Mouse (Mus musculus) C2C12 (cell line): ENCODE measurements around the gene Pak3. TPM values are rescaled to one million over a fixed set of nuclear protein-coding genes. Genes with fewer than 3 reads are reported as not detected.

ENCODE experiments used
- H3K27me3 ChIP-seq: one replicate; pipeline ENCODE4 v1.6.1; 2011; ENCODE audit not compliant: control insufficient read depth, insufficient read depth, insufficient read length
- H3K36me3 ChIP-seq: one replicate; pipeline ENCODE4 v1.6.1; 2011; ENCODE audit not compliant: control insufficient read depth, insufficient read depth
- H3K4me3 ChIP-seq: one replicate; pipeline ENCODE4 v1.5.1; 2011; ENCODE audit warnings: mild to moderate bottlenecking, control low read depth; ENCODE audit not compliant: poor library complexity, insufficient read depth, severe bottlenecking
- H3K79me2 ChIP-seq: one replicate; pipeline ENCODE4 v1.6.1; 2011; ENCODE audit not compliant: control insufficient read depth, insufficient read depth
- H3K79me3 ChIP-seq: one replicate; pipeline ENCODE4 v1.6.1; 2011; ENCODE audit warnings: low read depth, control low read depth
- H3ac ChIP-seq: one replicate; pipeline ENCODE3; 2011; ENCODE audit warnings: low read depth; ENCODE audit not compliant: control insufficient read depth, insufficient read length
- CEBPB ChIP-seq: IDR thresholded peaks from one replicate; pipeline ENCODE4 v1.6.1; 2011; ENCODE audit warnings: low read depth, mild to moderate bottlenecking, control low read depth, moderate library complexity
- CTCF ChIP-seq: IDR thresholded peaks from one replicate; pipeline ENCODE4 v1.5.1; 2011; ENCODE audit not compliant: control insufficient read depth, insufficient read depth, insufficient read length
- FOSL1 ChIP-seq: IDR thresholded peaks from one replicate; pipeline ENCODE4 v1.8.0; 2011; ENCODE audit warnings: mild to moderate bottlenecking, low read length; ENCODE audit not compliant: poor library complexity, insufficient read depth, severe bottlenecking
- MAX ChIP-seq: IDR thresholded peaks from one replicate; pipeline ENCODE4 v1.6.1; 2011; ENCODE audit warnings: mild to moderate bottlenecking, control low read depth
- MYOD1 ChIP-seq: IDR thresholded peaks from one replicate; pipeline ENCODE4 v1.6.1; 2011; ENCODE audit warnings: low read depth; ENCODE audit not compliant: control insufficient read depth, insufficient read length
- MYOG ChIP-seq: IDR thresholded peaks from one replicate; pipeline ENCODE4 v1.6.1; 2011; ENCODE audit not compliant: control insufficient read depth, insufficient read length; ENCODE audit errors: extremely low read depth
- USF1 ChIP-seq: IDR thresholded peaks from one replicate; pipeline ENCODE4 v1.6.1; 2011; ENCODE audit warnings: low read depth, mild to moderate bottlenecking, control low read depth, moderate library complexity
- microRNA-seq: library from miRNA; unstranded; fragments of <30 nt; microRNA quantifications from one replicate; pipeline ENCODE4, GENCODE M21; 2019; ENCODE audit warnings: borderline microRNAs expressed
- polyA plus RNA-seq: library from polyadenylated mRNA; unstranded; fragments of >200 nt; fragmentation: generic; extraction: Trizol; gene quantifications from one replicate; pipeline ENCODE4 v1.2.1, GENCODE M21; 2012; ENCODE audit warnings: missing spikeins

Pak3 gene
- polyA plus RNA-seq, 1 experiment, result 1.0 TPM

DNA sequence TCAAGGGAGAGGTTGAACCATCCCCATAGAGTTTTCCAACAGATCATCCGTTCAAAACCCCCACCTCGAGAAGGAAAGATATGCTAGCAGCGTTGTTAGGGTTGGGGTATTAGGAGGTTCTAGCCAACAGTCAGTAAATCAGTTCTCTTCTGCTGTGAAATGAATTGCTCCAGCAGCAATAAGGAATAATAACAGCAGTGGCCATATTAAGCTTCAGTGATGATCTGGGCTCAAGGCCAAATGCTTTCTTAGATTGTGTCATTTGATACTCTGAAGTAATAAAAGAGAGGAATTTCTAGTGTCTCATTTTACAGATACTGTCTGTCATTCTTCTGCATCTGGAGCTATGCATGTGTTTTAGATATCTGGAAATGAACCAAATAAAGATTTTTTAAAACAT is 244.2 kb downstream of the Pak3 start:
- no peak overlapping the region for H3ac ChIP-seq
- no peaks in the 10 kb centered on the region for H3K27me3 ChIP-seq
- H3K36me3 ChIP-seq, result no peaks in the 10 kb centered on the region
- no peaks in the 10 kb centered on the region for H3K79me2 ChIP-seq
- H3K79me3 ChIP-seq, result no peaks in the 10 kb centered on the region
- no peak for TF ChIP-seq CTCF
- no peak overlapping the region for H3K4me3 ChIP-seq

DNA sequence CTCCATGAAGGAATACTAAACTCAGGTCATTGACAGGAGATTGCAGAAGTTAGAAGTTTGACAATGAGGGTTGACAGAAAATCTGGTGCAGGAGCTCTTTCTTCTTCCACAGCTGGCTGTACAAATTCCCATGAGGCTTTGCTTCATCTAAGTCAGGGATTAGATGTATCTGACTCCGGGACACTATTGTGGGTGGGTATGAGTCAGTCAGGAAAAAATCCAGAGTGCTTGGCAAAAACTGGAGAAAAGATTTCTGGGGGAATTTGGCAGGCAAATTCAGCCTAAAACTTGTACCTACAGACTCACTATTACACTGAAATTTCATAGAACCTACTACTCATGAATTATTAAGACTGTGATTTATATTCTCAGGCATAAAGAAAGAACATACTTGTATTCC is 297.6 kb downstream of the Pak3 start:
- Histone ChIP-seq H3K4me3 (no peak overlapping the region), H3K79me3 (no peaks in the 10 kb centered on the region), H3K27me3 (no peaks in the 10 kb centered on the region), H3K36me3 (no peaks in the 10 kb centered on the region), H3ac (no peak overlapping the region), H3K79me2 (no peaks in the 10 kb centered on the region)
- TF ChIP-seq MYOG (no peak), USF1 (no peak), MYOD1 (no peak), FOSL1 (no peak), CEBPB (no peak), MAX (no peak), CTCF (no peak)

DNA sequence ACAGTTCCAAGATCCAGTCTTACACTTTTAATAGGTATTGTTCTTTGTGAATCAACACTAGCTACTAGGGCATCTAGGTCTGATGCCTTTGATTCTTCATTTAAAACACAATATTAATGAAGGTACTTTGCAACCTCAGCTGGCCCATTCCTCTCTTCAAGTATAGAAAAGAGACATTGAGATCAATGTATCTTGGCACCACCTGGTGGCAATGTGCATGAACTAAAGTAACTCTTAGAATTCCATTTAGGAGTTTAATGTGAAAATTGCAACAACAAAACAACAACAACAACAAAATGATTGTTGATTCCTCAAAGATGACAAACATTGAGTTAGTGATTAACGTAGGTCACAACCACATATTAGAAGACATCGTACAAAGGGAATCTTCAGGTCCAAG is 300.6 kb downstream of the Pak3 start:
- H3K79me2 ChIP-seq, result no peaks in the 10 kb centered on the region
- TF ChIP-seq MAX (no peak), CTCF (no peak), USF1 (no peak), MYOD1 (no peak), CEBPB (no peak), MYOG (no peak), FOSL1 (no peak)
- H3K79me3 ChIP-seq, result no peaks in the 10 kb centered on the region
- no peaks in the 10 kb centered on the region for H3K27me3 ChIP-seq
- H3ac ChIP-seq, result no peak overlapping the region
- H3K4me3 ChIP-seq, result no peak overlapping the region
- no peaks in the 10 kb centered on the region for H3K36me3 ChIP-seq

DNA sequence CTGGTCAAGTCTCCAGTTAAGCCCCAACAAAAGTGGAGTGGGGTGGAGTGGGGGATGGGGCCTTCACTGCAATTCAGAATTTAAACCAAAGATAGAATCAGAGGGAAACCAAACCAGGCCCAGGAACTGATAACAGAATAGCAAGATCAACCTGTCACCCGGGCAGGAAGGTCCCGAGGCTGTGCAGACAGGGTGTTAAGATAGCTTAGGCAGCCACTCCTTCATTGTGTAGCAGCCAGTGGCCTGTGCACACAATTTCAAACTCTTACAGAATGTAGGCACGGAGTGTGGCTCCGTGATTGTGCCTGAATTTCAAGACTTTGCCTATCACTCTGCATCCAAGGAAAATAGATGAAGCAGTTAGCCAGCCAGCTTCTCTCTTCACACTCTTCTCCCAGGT is 308.1 kb downstream of the Pak3 start:
- Histone ChIP-seq H3K79me3 (no peaks in the 10 kb centered on the region), H3K79me2 (no peaks in the 10 kb centered on the region), H3K36me3 (no peaks in the 10 kb centered on the region), H3K4me3 (no peak overlapping the region), H3ac (no peak overlapping the region), H3K27me3 (no peaks in the 10 kb centered on the region)
- TF ChIP-seq FOSL1, result no peak
- no peak for TF ChIP-seq MYOG
- no peak for TF ChIP-seq MAX
- TF ChIP-seq USF1, result no peak
- no peak for TF ChIP-seq CEBPB
- no peak for TF ChIP-seq CTCF

DNA sequence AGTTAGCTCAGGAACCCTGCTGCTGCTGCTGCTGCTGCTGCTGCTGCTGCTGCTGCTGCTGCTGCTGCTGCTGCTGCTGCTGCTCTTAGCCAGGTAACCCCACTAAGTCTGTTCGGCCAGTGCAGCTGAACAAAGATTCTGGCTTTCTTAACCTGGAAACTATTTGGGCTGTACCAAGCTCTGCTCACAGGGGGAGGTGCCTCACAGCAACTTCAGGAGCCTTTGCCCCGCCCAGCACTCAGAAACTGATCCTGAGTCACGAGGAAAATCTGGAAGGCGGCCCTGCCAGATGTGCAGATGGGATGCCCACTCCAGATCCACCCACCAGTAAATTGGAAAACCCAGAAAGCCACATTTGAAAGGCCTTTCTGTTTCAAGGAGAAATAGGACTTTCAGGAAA is 308.8 kb downstream of the Pak3 start, which contains the start of gene Capn6:
Gene Capn6 (minus strand): TSS at position 203 of the 400 bp plus-strand sequence.
- Histone ChIP-seq H3K4me3 (no peak within 1 kb of the TSS), H3ac (no peak within 1 kb of the TSS), H3K27me3 (no peaks in the 10 kb centered on the region), H3K79me3 (no peaks in the 10 kb centered on the region), H3K79me2 (no peaks in the 10 kb centered on the region), H3K36me3 (no peaks in the 10 kb centered on the region)
- no peak for TF ChIP-seq CTCF
- TF ChIP-seq CEBPB, result no peak
- no peak for TF ChIP-seq USF1
- TF ChIP-seq FOSL1, result no peak
- no peak for TF ChIP-seq MYOD1
- TF ChIP-seq MAX, result no peak
- no peak for TF ChIP-seq MYOG

DNA sequence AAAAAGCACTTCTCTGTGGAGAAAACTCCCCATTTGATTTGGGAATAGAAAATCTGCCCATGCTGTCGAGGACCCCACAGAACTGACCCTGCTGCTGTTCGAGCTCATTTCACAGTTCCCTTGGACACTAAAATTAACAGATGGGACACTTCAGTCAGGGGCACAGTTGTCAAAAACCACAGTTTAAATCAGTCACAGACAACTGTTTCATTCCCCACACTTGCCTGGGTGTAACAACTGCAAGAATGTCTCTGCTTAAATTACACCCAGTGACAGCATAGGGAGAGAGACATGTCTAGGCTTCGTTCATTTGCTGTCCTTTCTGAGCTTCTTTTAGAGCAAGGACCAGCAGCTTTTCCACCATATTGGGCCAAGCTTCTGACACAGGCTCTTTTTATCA is 328.2 kb downstream of the Pak3 start:
- Histone ChIP-seq H3K79me2 (no peaks in the 10 kb centered on the region), H3K79me3 (no peaks in the 10 kb centered on the region), H3K4me3 (no peak overlapping the region), H3ac (no peak overlapping the region), H3K27me3 (no peaks in the 10 kb centered on the region), H3K36me3 (no peaks in the 10 kb centered on the region)
- TF ChIP-seq MYOD1 (no peak), MAX (no peak), MYOG (no peak), CTCF (no peak), CEBPB (no peak), FOSL1 (no peak), USF1 (no peak)

Small RNA genes within 50 kb of the gene (microRNA-seq; reads per million reads assigned to microRNA genes)
- gene Gm47298, result not detected

Other genes with a start within 250 kb of the Pak3 start
- gene Chrdl1, start 124.3 kb upstream of the Pak3 start, polyA plus RNA-seq, result not detected